Mouse (Mus musculus) cerebellum, postnatal 36 days (tissue): ENCODE results near the gene Gm20388.
"Not testable (repeated sequence)": the region's sequence is repeated elsewhere in the genome, so short reads cannot be mapped to it uniquely, and the experiment has no call there.

Experiments used
- DNase-seq, 2 experiments: peaks; one replicate each; pipeline ENCODE4 v3.0.0; 2021 to 2022; ENCODE audit warnings: mixed read lengths in 2 of 2

The Gm20388 gene

DNA sequence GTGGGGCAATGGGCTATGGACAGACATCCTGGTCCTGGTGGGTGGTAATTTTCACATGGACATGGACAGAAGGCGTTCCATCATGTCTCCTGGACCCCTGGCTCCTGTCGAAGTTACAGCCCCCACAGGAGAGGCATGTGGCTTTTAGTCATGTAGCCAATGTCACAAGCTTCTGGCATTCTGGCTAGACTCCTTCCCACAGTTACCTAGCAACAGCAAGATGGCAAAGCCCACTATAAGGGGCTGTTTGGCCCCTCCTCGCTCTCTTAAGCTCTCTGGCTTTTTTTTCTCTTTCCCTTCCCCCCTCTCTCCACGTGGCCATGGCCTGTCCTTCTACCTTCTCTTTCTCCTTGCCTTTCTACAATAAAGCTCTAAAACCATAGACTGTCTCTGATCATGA is 2662.5 kb downstream of the Gm20388 start:
- DNase-seq: not testable (repeated sequence)

DNA sequence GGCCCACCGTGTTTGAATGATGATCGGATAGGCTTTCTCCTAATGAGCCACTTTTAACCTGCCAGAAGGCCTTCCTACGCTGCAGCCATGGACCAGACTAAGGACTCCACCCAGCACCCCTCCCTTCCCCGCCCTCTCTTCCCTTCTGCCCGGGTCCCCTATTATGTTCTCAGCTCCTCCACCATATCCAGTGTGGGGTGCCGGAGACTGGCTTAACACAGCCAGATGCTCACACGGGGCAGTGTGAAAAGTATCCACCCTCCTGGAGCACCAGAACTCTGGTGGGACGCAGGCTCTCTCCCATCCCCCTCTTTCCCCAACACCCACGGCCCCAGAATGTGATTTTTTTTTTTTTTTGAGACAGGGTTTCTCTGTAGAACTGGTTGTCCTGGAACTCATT is 2662.9 kb downstream of the Gm20388 start:
- DNase-seq: no peak

DNA sequence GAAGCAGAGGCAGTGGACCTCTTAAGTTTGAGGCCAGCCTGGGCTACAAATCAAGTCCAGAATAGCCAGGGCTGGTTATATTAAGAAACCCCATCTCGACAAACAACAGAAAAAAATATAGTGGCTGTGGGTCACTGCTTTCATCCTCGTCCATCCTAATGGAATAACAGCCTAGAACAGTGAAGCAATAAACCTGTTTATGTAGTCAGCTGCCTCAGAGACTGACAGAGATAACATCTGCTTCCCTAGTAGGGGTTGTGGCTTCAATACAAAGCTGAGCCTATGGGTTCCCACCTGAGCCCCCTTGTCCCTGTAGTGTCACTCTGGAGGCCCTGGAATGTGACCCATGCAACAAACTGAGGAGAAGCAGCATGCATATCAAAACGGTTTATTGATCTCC is 2663.6 kb downstream of the Gm20388 start:
- no peak for DNase-seq

DNA sequence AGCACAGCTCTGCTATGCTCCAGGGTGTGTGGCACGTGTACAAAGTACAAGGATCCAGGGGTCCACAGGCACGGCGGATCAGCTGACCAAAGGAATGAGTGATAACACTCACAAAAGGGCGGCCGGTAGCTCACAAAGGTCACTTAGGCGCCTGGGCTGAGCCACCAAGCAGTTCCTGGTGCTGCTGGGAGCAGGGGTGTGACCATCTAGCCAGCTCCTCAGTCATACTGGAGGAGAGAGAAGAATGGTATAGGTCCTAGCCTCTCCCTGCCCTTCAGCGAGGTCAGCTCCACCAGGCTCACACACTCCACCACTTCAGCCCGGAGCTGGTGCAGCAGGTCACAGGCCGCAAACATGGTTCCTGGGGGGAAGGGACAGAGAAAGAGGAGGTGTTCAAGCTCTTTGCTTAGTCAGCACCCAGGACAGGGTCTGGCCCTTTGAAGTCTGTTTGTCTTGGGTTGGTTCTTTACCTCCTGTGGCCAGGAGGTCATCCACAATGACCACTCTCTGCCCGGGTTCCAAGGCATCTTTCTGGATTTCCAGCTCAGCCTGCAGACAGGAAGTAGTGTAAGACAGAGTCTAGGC is 2664.1 kb downstream of the Gm20388 start:
- DNase-seq: no peak

DNA sequence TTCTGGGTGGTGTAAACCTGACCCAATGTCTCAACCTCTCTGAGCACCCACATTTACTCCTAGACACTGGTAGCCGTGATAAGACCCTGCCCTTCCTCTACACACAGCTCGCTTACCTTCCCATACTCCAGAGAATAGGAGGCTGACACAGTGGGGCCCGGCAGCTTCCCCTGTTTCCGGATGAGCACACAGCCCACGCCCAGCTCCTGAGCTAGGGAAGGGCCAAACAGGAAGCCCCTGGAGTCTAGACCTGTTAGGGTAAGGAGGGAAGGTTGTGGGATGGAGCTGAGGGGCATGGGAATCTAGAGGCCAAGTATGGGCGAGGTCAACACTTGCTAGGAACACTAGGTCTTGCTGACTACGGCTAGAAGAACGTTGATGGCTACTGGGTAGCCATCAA is 2664.6 kb downstream of the Gm20388 start:
- DNase-seq: no peak

DNA sequence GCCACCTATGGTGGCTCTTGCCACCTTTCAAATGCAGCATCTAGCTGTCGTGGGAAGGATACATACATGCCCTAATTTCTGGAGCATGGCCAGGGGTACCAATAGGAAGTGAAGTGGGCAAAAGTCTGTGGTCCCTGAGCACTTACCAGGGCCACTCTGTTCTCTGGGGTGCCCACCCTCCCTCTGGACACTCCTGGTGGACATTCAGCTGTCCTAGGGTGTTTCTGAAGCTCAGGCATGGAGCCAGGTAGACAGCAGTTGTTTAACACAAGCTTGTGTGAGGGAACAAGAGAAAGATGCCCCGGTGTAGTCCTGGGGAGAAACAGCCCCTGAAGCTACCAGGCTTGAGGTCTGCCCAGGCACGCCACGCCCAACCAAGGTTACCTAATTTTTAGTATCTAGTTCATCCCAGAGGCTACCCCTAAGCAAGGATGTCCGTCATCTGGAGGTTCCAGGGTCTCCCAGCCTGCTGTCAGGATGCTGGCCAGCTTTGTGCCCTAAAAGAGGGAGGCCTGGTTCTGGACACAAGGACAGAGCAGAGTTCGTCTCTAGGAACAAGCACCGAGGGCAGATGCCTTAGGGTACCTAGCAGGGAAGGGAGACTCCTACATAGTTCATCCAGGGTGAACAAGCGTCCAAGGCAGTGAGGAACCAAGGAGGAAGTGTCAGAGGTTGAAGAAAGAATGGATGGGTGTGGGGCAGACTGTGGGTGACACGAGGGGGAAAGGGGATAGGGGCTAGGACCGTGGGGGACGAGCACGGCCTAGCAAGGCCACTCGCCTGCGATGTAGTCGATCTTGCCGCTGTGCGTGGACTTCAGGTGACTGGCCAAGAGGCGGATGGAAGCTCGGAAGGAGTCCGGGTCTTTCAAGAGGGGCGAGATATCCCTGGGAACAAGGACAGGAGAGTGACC is 2665.3 kb downstream of the Gm20388 start:
- peak in 1 of 2 experiments; percentile 33 for DNase-seq

DNA sequence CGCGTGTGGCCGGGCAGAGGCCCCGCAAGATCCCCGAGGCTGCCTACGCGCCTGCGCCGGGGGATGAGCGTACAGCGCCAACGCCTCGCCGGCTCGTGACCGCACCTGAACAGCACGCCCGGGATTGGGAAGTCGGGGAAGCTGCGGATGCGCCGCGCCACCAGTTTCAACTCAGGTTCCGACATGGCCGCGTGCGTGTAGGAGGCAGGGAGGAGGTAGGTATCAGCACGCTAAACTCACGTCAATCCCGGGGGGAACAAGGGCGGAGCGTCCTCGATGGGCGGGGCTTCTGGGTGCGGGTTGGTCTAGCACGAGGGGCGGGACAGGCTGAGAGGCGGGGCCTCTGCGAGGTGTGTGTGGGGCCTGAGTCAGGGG is 2666.0 kb downstream of the Gm20388 start, which contains the start of gene Aprt:
Aprt (minus strand) TSS at position 262 of the 375 bp plus-strand sequence.
- peak; percentile 94 to 95 for DNase-seq

DNA sequence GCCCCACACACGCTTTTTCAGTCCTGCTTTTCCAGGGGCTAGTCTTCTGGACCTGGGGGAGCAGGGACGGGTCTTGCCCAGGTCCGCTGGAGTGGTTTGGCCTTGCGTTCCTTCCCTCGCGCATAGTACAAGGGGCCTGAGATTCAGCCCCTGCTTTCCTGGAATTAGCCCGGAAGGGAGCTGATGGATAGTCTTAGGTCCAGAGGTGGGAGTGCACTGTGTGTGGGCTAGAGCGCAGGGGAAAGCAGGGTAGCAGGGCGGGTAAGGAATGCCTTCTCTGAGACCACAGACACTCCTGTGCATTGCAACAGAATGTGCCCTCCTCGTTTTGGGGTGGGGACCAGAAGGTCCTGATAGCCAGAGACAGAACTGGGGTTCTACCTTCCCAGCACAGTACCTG is 2666.5 kb downstream of the Gm20388 start:
- no peak for DNase-seq

DNA sequence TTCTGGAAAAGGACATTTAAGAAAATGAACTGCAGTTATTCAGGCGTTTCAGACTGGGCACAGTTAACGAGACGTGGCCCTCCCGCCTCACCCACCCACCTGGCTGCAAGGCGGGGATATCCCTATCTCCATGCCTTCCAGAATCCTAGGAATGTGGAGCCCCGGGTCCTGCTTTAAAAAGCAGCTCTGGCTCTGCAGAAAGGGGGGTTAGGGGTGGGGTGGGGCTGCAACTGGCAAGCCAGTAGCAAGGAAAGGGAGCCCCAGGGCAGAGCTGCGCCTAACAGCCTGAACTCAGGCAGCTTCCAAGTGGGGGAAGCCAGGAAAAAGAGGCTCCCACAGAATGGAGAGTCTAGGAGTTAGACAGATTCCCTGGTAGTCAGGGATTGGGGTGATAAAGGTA is 2668.6 kb downstream of the Gm20388 start:
- no peak for DNase-seq

DNA sequence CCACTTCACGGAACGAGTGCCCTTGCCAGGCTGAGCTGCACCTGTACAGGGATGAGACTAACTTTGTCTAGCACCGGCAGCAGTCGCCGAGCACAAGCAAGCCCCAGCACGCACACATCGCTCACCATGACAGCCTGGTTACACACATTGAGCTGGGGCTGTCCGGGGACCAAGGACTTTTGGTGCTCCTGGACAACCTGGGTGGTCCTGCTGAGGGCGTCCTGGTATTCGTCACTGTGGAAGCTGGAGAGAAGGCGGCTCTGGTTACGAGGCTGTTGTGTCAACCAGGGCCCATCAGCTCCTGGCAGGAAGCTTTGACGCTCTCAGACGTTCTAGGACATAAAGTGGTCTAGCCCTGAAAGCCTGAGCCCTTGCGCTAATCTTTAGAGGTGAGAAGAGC is 2670.3 kb downstream of the Gm20388 start:
- DNase-seq: no peak

DNA sequence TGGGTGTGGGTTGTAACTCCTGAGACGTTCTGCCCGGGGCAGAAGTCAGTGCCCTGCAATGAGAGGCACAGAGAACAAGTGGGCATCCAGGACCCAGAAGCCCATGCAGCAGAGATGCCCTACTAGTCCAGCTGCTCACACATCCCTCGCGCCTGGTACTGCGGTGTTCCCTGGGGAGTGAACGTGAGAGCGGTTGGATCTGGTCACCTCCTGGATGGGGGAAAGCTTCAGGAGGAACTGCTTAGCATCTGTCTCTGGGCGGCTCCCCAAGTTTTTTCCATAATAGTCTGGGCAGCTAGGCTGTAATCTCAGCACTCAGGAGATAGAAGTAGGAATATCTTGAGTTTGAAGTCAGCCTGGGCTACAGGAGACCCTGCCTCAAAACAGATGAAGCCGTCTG is 2674.3 kb downstream of the Gm20388 start:
- no peak for DNase-seq

DNA sequence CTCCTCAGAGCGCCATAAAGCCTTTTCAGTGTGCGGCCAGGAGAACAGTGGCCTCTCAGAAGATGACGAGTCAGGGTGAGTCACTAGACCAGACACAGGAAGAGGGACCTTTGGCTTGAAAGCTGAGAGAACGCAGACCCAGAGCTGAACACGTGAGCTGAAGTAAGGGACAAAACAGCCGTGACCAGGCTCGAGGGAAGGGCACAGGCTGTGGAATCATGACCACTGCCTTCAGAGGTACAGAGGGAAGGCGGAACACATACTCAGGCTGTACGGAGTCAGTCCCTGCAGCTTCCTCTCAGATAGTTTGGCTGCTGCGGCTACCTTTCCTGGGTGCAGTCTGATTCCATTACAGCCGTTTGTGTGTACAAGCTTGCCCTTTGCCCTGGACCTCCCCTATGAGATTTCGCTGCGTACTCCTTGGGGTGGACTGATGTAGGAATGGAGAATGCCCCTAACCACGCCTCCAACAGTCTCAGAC is 2674.8 kb downstream of the Gm20388 start:
- no peak for DNase-seq

DNA sequence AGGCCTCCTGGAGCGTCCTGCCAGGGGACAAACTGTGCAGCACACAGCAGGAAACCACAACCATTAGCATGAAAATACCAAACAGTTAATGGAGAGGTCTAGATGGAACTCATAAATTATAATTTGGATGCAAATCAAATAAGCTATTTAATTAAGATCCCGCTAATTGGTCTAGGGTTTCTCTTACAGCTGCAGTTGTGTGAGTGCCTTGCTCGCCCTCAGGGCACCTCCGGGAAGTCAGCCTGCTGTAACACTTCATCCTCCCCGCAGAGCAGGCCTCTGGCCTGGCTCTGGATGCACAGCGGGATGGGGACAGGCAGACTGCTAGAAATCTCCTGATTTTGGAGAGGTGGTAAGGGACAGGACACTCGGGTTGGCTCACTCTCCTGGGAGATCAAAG is 2675.5 kb downstream of the Gm20388 start:
- no peak for DNase-seq

DNA sequence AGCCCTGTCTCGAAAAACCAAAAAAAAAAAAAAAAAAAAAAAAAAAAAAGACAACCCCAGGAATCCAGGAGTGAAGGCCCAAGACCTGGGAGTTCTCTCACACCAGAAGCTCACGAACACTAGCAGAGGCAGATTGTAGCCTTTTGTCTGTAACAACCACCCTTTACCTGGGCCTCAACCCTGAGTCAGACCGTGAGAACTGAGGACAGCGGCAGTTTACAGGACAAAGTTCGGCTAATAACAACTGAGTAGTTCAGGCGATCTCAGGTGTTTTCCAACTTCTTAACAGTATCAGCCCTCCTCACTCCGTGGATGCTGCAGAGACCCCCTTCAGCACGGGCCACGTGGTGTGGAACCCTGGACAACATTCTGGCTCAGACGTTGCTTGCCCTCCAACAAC is 2676.1 kb downstream of the Gm20388 start:
- DNase-seq: no peak

DNA sequence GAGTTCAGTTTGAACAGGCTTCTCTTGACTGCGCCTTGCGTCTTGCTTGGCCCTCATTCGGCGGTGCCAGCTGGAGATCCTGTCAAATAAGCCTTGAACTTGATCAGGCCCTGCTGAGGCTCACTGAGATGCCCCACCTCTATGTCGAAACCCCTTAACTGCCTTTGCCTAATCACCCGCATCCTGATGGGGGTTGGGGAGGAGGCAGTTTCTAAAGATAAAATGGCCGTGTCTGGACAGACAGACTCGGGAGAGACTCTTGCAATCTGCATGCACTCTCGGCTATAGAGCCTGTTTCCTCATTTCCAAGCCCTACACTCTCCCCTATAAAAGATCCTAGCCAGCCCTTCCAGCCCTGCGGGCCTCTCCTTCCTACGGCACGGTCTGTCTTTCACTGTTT is 2682.6 kb downstream of the Gm20388 start:
- no peak for DNase-seq

DNA sequence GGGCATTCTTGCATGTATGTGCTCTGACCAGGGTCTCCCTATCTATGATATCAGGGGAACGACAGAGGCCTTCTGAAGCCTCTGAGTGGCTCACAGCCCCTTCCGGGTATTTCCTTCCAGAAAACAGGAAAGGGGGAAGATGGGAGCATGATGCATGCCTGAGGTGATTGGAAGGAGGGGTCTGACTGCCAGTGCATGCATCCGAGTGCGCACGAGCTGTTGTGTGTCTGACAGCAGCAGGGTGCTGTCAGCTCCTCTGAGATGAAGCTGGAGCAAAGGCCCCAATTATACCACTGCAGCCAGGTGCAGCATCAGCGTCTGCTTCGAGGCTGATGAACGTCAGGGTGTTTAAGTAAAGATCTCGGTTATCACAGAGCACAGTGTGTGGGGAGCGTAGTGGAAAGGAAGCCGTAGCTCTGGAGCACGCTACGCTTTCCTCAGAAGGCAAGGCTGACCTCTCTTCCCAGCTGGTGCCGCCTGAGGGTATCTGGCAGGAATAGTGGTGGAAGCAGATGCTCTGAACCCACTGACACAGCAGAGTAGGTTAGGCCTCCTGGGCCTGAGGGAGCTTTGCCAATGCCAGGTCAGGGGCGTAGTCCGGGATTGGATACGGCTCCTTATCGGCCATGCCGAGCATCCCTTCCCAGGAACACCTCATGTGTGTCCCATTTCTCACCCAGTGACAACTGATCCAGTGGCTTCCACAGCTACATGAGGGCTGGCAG is 2683.3 kb downstream of the Gm20388 start:
- peak in 1 of 2 experiments; percentile 40 for DNase-seq

DNA sequence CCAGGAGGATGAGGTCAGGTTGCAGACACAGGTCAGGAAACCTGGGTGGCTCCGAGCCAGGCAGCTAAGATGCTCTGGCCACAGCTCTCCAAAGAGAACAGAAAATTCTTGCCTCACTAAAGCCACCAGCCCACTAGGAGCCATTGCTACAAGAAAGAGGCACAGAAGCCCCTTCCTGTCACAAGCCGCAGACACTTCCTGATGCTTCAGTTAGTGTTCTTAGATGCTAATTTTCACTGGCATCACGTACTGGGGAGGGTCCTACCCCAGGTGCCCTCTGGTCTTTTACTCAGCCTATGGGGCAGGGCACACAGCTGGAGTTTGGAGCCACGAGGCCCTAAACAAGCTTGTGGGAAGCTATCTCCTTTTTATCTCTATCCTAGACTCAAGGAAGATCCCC is 2685.4 kb downstream of the Gm20388 start:
- no peak for DNase-seq

DNA sequence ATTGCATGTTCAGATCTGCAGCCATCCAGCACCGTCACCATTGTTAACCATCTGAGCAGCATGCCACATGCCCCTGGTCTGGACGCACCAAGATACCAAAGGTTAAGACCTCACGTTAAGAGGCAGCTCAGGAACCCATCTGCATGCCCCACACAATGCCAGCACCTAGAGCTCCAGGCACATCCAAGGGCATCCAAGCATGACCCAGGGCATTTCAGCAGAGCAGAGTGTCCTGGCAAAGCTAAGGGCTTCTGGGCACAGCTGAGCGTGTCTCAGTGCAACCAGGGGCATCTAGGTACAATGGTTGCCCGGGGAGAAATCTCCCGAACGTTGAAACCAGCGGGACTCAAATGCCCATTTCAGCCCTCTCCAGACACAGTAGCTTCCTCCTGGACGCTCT is 2690.0 kb downstream of the Gm20388 start:
- DNase-seq: no peak

DNA sequence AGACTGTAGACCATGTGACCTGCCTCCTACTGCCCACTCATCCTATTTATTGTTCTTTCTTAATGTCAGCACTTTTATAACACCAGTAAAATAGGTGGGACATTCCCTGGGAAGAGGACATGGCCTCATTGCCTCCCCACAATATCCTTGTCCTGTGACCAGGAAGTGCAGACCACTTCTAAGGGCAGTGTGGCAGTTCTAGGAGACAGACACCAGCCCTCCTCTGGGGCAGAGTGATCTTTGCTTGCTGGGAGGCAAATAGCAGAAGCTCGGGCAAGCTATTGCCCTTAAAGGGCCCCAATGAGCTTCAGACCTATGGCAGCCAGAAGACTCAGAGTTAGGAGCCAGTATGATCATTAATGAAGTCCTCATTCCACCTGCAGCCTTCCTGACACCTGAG is 2694.0 kb downstream of the Gm20388 start:
- no peak for DNase-seq

DNA sequence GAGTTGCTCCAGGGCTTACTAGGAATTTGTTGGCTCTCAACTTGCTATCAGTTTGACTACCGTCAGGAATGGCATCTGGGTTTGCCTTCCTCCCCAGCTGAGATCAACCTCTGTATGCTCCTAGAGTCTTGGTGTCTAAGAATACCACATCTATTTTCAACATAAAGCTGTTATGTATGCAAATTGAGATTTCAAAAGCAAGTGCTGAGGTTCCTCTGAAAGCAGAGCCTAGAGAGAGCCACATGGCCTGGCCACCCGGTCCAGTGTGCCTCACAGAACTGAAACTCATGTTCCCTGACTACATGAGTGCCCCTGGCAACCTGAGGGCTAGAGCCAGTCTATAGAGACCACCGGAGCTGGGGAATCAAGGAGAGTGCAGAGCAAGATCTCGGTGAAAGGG is 2694.7 kb downstream of the Gm20388 start:
- DNase-seq: no peak

DNA sequence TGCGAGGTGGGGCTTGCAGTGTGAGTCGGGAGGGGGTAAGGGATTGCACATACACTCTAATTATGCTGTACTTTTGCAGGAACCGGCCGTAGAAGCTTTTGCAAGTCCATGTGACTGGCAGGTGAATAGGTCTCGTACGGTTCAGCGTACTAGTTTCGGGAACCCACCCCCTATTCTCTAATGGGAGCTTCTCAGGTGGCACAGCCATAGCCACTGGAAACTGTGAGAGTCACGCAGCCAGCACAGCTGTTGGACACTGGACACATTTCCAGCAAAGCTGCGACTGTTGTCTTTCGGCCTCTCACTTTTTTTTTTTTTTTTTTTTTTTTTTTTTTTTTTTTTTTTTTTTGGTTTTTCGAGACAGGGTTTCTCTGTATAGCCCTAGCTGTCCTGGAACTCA is 2696.2 kb downstream of the Gm20388 start:
- no peak for DNase-seq

DNA sequence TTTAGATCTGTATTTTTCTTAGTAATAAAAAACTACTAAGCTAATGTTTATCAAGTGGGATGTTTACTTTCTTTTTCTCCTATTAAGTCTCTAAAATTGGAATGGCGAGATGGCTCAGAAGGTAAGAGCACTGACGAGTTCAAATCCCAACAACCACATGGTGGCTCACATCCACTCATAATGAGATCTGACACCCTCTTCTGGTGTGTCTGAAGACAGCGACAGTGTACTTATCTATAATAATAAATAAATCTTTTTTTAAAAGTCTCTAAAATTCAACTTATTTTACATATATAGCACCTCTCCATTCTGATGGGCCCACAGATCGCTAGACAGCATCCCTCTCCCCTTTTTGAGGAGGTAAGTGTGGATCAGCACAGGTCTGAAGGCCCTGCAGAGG is 2699.6 kb downstream of the Gm20388 start:
- DNase-seq: no peak

DNA sequence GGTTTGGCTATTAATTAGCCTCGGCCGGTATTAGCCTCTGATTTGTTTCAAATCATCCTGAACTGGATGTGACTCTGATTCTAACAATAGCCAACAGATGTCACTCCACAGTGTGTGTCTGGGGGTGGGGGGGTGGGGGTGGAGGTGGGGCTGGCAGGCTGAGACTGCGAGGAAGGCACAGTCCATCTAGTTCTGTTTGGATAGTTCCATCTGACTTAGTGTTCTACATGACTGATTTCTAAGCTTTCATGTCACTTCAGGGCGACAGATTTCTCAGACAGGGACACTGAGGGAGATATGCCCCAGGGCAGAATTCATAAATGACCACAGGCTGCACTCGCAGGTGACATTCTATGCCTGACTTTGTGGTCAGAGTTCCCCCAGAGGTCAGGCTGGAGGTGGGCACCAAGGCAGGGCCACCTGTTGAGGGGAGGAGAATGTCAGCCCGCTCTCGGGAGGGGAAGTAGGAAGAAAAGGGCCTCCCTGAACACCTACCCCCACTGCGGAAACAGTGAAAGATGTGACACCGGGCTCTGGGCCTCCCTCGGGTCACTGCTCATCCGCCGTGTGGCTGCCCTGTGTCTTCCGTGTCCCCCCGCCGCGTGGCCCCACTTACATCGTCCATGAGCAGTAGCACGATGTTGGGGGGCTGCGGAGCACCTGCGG is 2700.1 kb downstream of the Gm20388 start:
- no peak for DNase-seq
